Mouse (Mus musculus) adrenal gland, adult 8-10 months (tissue): Measurements from ENCODE around the gene Srbd1. TPM values are rescaled to one million over a fixed set of nuclear protein-coding genes. Genes with fewer than 3 reads are reported as not detected.

Source experiments
- DNase-seq: peaks from one replicate; pipeline ENCODE4 v3.0.0; 2022
- total RNA-seq, 4 experiments: library from RNA; stranded (reverse); gene quantifications; 2 replicates each; pipeline ENCODE4 v1.2.4; 2022

Gene Srbd1
- 10 to 100 TPM; 21.8 to 28.0 (median 25.7) TPM for total RNA-seq

DNA sequence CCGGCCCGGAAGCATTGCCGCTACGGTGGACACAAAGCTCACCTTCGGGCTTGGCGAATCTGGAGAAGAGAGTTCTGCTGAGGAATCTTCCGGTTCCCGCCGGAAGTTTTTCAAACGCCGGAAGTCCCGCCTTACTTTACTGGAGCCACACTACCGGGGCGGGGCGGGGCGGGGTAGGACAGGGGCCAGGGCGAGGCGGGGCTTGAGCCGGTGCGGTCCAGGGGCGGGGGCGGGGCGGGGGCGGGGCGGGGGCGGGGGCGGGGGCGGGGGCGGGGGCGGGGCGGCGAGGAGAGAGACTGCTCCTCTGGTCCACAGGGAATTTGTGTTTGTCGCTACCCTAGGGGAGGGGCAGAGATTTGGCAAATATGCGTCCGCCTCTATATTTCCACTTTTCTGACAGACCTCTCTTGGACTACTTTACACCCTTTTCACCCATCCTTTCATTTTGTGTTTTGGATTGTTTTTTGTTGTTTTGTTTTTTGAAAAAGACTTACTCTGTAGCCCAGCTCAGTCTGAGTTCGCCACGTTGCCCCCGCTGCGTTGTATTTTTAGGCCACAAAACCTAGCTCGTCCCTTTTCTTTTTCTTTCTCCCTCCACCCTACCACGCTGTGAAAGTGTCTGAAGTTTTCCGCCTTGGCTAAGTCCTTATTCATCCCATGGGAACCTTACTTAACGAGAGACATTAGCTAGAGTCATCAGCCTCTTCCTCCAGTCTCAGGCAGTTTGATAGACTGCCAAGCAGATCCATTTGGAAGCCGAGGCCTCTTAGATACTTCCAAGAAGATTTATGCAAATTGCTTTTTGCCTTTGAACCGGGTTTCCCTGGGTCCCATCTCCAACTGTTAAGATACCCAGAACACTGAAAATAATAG lies at the start of gene Srbd1:
Gene Srbd1 (minus strand): TSS at position 97 of the 873 bp plus-strand sequence.
- peak; percentile 85 for DNase-seq

DNA sequence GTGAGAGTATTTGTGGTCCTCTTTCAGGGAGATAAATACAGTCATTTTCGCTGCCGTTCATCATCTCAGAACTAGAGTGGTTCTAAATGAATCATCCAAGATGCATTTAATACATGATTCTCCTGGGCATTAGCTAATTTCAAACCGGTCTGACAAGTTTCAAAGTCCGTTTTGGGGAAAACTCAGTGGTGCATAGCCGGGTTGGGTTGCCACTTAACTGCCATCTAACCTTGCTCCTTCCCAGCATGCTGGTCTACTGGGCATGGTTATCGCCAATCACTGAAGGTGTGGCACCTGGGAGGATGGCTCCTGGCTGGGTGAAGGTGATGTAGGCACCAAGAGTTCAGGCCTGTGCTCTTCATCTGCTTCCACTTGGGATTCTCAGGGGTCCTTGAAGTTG lies 49.0 kb upstream of the Srbd1 start:
- no peak for DNase-seq

- DNase-seq: no peak
Observed at GRCm38 (mm10) chr17:86187777-86188176, 42.8 kb upstream of the Srbd1 start.

DNA sequence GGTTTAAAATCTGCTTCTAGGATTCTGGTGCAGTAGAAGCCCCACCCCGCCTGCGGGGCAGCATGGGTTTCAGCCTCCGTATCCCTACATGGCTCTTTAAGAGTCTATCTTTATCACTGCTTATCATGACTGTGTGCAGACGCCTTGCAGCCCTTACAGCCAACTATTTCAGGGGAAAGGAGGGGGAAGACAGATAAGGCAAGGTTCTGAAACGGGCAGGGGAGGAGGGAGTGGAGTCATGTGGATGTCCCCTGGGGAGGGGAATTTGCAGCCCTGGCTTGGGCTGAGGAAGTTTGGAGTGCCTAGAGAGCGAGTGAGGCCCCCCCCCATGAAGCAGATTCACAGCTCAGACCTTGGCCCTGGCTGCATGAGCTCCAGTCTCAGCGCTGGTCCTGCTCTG lies 40.6 kb upstream of the Srbd1 start:
- DNase-seq: no peak

GRCm38 (mm10) chr17:86184552-86185209 lies 39.7 kb upstream of the Srbd1 start:
- no peak for DNase-seq

DNA sequence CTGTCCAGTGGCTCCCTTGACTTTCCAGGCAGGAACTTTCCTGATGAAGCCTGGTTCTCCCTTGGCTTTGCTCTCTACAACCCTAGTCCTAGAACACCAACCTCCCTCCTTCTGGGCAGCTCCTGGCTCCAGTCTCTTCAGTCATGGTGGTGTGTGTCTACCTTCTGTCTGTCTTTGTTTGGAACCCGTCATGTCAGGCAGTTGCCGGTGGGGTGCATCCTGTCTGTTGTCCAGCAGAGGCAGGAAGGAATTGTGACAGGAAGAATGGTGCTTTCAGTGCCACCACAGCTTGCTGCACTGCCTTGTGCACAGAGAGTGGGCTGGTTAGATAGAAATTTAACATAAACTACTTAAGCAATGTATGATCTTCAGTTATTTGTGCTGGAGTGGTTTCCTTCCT lies 38.8 kb upstream of the Srbd1 start:
- DNase-seq: no peak

DNA sequence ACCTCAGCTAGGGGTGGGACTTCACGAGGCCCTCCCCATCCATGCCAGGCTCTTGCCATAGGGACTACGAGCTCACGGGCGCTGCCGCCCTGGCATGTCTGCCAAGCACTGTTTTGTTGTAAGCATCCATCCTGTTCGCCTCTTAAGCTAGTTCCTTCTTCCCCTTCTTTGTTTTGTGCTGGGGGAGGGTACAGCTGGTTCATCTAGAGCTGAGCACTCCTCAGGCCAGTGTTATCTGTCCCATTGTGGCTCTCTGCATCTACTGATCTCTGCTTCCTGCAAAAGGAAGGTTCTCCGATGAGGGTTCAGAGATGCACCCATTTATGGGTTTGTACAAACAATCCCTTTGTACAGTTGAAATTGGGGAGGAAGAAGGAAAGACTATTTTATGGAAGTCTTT lies 31.7 kb upstream of the Srbd1 start:
- no peak for DNase-seq

DNA sequence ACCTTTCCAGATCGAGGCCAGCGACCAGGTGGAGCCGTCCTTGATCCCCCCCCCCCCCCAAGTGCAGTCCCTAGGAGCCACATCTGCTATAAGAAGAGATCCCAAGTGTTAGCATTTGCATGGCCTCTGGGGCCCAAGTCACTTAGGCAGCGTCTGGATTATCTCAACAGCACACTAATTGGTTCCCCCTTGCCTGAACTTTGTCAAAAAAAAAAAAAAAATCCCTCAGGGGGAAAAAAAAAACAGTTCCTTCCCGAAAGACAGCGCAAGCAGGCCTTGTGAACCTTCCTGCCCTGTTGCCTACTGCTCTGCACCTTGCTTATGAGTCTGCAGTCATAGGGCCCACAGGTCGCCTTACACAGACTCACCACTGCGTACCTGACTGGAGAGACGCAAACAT lies 30.5 kb upstream of the Srbd1 start:
- no peak for DNase-seq

- no peak for DNase-seq
Observed at GRCm38 (mm10) chr17:86170164-86170958, 25.4 kb upstream of the Srbd1 start.

DNA sequence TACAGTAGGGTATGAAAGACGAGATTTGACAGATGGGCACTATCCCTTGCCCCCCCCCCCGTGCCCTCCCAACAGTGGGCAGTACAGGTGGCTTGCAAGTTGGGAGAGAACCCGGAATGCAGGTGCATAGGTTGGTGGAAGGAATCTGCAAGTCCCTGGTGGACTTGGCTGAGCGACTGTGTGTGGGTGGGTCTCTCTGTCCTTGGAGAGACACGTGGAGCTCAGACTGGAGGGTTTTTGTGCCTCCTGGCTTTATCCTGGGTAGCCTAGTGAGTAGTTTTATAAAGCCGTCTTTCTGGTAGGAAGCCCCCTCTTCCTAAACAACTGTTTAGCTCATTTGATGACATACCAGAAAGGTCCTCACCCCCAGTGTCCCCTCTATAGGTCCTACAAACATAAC lies 24.1 kb upstream of the Srbd1 start:
- no peak for DNase-seq

GRCm38 (mm10) chr17:86168231-86168981 lies 23.4 kb upstream of the Srbd1 start:
- DNase-seq: no peak

GRCm38 (mm10) chr17:86167320-86168230 lies 22.6 kb upstream of the Srbd1 start, which contains the start of gene Prkce:
Gene Prkce, plus strand, starts transcription at chr17:86167785.
- DNase-seq: peak; percentile 77

DNA sequence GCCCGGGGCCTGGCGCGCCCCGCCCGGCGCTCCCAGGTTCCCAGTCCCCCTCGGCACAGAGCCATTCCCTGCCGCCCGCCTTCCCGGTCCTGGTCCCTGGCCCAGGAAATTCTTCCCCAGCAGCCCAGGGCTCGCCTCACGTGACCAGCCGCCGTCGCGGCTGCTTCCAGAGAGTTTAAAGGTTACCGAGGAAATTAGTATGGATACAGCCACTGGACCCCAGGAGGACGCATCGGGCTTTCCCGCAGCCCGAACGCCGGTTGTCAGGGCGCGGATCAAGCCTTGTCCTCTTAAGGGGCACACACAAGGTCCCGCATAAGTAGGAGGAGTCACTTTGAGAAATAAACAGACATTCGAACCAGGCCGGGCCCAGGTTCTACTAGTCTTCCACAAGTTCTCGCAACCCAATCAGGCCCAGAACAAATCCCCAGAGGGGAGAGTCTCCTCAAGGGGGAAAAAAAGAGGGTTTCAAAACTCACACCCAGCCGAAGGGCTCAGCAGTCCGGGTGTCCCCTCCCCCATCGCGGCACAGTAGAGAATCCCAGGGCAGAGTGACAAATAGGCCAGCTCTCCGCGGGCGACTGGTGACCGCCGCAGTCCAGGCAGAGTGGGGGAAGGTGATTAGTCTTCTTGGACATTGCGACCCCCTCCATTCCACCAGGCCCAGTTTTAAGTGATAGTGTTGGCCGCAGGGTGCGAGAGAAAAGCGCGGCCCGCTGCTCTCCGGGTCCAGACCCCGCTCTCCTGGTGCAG lies 21.8 kb upstream of the Srbd1 start:
- DNase-seq: peak; percentile 81

DNA sequence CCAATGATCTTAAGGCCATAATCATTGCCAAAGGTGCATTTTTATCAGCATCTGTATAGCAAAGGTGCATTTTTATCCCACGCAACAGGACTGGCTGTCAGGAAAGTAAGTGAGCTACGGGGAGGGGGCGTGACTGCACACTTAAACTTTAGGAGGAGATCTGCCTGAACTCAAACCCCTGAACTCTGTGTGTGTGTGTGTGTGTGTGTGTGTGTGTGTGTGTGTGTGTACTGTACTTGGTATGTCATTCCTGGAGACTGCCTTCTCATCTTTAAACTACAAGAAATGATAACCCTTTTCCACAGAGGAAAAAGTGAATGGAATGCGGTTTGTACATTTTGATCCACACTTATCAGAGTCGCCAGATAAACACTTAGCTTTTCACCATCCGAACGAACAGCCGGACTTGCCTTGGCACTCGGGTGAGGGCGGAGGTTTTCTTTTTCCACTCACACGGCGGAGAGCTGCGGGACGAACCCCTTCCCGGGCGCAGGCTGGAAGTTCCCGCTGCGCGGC lies 21.1 kb upstream of the Srbd1 start:
- DNase-seq: no peak

- no peak for DNase-seq
Observed at GRCm38 (mm10) chr17:86164416-86164815, 19.4 kb upstream of the Srbd1 start.

DNA sequence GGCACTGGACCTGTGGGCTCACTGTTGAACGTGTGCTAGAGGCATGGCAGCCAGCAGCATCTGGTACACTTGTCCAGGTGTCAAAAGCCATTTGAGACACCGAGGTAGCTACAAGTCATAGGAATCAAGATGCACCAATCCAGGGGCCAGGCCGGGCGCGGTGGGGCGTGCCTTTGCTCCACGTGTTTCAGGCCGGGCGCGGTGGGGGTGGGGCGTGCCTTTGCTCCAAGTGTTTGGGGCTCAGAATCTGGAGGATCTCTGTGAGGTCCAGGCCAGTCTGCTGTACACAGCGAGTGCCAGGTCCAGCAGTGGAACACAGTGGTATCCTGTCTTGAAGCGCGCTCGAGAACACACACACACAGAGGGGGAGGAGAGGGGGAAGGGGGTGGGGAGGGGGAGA lies 17.7 kb upstream of the Srbd1 start:
- DNase-seq: no peak

GRCm38 (mm10) chr17:86156999-86157398 lies 12.0 kb upstream of the Srbd1 start:
- DNase-seq: no peak

DNA sequence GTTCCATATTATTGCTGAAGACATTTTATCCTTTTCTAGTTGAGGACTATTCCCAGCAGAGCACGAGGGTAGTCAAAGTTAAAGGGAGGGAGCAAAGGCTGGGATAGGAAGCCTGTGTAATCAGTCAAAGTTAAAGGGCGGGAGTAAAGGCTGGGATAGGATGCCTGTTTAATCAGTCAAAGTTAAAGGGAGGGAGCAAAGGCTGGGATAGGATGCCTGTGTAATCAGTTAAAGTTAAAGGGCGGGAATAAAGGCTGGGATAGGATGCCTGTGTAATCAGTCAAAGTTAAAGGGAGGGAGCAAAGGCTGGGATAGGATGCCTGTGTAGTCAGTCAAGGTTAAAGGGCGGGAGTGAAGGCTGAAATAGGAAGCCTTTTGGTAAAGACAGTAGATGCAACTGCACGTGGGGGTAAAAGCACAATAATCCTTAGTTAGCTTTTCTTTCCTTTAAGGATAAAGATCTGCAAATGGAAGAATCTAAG lies 5.9 kb upstream of the Srbd1 start:
- peak; percentile 59 for DNase-seq

DNA sequence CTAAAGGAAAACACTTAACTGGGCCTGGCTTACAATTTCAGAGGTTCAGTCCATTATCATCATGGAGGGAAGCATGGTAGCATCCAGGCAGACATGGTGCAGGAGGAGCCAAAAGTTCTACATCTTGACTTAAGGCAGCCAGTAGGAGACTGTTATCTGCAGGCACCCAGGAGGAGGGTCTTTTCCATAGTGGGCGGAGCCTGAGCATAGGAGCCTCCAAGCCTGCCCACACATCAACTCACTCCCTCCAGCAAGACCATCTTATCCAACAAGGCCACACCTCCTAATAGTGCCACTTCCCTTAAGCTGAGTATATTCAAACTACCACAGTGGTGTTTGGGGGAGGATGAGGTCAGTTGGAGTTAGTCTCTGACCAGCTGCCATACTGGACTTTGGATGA lies 4.8 kb upstream of the Srbd1 start:
- no peak for DNase-seq

DNA sequence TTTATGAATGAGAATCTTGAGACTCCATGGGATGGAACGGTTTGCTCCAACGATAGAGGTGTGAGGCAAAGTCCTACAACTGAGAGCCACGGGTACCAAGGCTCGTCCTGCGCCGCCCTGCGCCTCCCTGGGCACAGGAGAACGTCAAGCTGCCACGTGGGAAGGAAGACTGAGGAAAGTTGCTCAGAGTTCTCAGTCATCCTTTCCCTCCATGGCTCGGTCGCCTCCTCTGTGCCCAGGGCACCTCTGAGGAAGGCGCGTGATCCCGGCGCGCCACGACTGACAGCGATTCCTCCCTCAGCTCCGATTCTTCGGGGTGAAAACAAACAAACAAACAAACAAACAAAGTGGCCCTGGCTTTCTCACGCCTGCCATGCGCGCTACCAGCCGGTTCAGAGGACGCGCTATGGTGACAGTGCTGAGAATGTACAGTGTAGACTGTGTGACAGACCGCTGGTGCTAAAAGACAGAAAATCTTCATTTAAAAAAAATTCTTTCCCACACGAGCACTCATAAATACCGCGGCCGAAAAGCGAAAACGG lies 367 bp downstream of the Srbd1 start:
- no peak for DNase-seq
